Mouse (Mus musculus) olfactory bulb, adult 2 months (tissue): ENCODE data around the gene Gm11084.

Source experiments
- CTCF ChIP-seq: fragments of 200-500 bp; IDR thresholded peaks from 2 replicates; pipeline ENCODE4 v1.5.1; 2012; ENCODE audit warnings: low read depth, mild to moderate bottlenecking, low read length, moderate library complexity; ENCODE audit not compliant: insufficient read depth
- POLR2A ChIP-seq: fragments of 200-500 bp; IDR thresholded peaks from 2 replicates; pipeline ENCODE4 v1.6.1; 2012; ENCODE audit warnings: mild to moderate bottlenecking, low read depth, low read length, moderate library complexity; ENCODE audit not compliant: insufficient read depth

GRCm38 (mm10) chr2:72981441-72982109, 4.9 kb downstream of the Gm11084 start:
- TF ChIP-seq POLR2A (no peak), CTCF (no peak)
